Mouse (Mus musculus): ENCODE measurements around the gene Igf2bp3.

Igf2bp3 gene

DNA sequence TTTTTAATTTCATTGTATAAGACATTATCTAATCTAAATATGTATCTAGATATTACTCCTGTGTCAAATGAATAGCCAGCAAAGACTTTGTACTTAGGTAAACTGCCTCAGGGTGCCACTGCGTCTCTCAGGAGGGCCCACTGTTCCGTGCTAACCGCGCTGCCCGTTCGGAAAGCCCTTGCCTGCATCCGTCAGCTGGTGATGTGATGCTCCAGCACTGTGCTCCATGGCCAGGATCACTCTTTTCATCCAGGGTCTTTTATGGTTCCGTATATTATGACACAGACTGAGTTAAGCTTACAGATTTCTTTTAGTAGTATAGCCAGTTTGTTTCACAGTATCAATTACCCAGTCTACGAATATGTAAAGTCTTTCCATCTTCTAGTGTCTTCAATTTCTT, 82.9 kb downstream of the Igf2bp3 start:
- no peak for DNase-seq

DNA sequence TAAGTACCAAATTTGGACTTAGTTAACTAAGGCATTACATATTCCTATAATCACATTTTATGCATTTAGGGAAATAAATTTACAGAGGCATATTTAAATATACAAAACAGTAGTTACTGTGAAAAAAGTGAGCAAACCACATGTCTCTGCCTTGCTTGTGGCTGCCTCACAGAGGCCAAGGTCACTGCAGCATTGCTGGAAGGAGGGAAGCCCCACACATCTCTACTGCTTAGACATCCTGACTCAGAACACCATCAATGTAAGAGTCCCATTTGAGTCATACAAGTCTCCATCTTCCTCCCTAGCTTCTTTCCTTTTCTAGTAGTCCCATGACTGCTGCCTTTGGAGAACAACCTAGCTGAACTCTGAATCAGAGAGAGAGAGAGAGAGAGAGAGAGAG, 84.4 kb downstream of the Igf2bp3 start:
- DNase-seq: no peak

DNA sequence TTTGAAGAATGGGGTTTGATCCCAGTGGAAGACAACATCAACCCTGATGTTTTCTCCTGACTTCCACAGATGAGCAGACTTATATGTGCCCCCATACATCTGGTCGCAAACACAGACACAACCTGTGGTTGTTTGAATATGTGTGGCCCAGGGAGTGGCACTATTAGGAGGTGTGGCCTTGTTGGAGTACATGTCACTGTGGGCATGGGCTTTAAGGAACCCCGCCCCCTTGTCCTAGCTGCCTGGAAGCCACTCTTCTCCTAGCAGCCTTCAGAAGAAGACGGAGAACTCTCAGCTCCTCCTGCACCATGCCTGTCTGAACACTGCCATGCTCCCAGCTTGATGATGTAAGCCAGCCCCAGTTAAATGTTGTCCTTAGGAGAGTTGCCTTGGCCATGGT, 94.4 kb downstream of the Igf2bp3 start:
- DNase-seq: no peak

DNA sequence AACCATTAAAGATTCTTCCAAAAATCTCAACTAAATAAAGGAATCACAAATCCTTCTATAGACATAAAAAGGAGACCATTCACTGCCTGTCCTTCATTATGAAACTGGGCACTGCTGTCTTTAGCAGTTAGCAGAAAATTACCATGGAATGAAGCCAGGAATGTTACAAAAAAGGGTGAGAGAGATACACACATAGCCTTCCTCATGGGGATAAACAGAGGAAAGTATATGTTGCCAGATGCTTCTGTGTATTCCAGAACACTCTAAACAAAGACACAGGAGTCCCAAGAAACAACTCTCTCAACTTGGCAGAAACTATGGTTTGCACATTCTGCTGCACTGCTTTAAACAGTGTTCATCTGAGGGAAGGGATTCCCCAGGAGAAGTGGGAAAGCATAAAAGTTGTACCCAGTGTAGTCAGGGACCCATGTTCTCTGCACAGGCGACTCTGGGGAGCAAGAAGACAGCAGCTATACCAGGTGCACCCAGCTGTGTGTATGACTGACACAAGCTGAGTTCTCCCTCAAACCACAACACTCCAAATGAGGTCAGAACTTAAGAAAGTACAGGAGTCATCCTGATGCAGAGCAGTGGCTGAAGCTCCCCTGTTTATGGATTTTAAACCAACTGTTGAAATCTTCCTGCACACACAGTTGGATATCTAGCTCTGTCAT, 95.2 kb downstream of the Igf2bp3 start:
- DNase-seq: no peak

DNA sequence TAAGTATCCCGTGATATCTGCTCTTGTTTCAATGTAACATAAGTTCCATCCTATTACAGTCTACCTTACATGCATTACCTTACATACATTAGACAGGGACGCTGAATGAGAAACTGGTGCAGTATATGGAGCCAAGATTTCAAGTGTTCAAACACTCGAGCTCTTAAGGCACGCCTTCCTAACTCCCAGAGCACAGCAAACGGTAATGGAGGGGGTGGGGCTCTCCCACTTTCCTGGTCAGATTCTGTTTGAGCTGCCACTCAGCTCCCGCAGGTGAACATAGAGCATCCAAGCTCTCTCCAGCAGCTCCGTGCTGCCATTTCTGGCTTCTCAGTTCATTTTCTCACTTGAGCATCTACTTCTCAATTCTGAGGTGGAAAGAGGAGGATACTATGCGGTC, 96.3 kb downstream of the Igf2bp3 start:
- no peak for DNase-seq

DNA sequence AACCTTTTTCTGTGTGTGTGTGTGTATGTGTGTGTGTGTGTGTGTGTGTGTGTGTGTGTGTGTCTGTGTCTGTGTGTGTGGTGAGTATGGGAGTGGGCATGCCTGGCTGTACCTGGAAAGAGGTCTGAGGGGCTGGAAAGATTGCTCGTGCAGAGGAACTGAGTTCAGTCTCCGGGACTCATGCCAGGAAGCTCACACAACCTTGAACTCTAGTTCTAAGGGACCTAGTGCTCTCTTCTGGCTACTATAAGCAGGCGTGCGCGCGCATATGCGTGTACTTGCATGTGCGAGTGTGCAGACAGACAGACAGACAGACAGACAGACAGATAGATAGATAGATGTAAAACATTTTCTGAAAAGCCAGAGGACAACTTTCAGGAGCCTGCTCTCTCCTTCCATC, 98.5 kb downstream of the Igf2bp3 start:
- no peak for DNase-seq

DNA sequence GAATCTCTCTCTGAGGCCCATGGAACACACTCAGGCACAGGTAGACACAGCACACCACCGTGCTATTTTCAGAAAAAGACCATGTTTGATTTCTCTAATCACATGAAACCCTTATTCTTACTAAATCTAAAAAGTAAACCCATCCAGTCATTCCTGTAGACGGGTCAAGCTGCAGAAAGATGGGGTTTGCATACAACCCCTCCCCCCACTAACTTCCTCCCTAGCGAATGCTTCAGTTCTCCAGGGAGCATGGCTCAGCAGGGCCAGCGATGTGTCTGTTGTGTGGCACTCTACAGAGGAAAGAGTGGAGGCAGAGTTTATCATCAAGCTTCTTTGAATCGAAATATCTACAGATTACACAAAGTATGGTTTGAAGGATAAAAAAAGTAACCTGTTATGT, 99.2 kb downstream of the Igf2bp3 start:
- no peak for DNase-seq

DNA sequence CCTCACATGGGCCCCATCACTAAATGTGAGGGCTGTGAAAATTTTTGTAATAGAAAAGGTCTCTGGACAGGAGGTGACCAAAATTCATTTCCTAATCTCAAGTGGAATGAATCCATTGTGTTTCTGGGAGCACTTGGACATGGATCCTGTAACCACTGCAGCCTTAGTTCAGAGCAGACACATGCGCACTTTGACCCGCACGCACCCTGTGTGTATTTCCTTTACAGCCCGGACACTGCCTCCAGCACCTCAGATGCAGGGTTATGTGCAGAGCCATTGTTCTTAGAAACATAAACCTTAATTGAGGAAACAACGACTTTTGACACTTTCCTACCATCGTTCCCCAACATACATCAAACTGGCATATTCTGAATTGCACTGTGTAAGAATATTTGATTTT, 100.3 kb downstream of the Igf2bp3 start:
- DNase-seq: no peak

DNA sequence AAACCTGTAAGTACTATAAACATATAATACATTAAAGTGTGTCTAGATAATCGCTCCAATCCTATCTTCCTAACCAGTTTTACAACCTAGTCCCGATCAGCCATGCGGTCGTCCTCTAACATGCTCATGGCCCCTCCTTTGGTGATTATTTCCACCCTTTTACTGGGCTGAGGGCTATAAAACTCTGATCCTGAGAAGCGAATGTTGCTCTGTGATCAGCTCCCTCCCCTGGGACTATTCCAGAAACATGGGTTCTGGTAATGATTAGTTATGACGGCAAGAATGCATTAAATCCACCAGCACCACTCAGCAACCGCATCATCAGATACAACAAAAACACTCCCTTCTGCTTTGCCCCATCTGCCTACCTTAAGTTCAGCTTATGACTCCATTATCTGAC, 100.9 kb downstream of the Igf2bp3 start:
- DNase-seq: no peak

DNA sequence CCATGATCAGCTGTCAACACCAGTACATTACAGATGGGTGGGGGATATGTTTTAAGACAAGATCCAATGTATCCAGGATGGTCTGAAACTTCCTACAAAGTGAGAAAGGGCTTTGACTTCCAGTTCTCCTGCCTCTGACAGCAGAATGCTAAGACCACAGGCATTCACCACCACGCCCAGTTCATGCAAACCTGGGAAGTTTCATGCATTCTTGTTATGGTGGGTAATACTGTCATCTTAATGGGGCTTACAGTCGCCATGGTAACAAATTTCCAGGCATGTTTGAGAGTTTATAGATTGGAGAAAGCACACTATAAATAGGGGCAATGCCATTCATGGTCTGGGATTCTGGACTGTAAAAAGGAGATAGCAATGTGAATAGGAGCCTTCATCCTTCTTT, 105.6 kb downstream of the Igf2bp3 start:
- DNase-seq: no peak

DNA sequence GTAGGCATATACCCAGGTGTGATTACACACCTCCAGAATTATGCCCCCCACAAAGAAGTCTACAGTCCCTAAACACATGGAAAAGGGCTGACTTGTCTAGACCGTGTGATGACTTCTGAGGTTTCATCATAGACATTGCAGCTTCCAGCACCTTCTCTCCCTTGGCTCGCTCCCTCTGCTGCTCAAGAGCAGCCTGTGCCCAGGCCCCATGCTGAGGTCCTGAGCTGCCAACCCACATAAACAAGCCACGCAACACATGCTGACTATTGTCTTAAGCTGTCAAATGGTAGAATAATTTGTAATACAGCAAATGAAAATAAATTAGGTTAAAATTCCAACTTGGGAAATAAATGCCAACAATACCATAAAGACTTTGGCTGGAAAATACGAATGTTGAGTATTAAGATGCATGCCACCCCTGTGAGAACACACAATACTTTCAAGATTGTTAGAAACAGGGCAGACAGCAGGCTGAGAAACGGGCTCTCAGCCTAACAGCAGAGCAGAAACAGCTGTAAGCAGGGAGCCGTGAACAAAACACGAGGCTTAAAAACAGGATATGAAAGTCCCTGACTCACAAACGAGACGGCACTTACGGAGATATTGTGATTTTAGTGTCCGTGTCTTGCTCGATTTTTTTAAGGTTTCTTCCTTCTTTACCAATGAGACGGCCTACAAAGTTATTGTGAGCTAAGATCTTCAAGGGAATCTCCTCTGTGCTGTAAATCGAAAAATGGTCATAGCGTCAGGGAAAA, 107.8 kb downstream of the Igf2bp3 start:
- no peak for DNase-seq

DNA sequence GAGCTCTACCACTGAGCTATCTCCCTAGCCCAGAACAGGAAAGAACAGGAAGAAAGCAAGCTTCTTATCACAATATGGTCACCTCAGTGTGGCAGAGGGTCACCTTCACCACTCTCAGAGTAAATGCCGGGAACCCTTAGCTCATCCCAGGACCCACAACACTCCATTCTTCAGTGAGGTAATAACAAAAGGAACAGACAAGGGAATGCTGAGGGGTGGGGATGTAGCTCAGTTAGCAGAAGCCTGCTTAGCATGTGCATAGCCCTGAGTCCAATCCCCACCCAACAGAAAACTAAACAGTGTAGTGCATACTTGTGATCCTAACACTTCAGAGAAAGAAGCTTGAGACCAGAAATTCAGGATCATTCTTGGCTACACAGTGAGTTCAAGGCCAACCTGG, 115.7 kb downstream of the Igf2bp3 start:
- no peak for DNase-seq

DNA sequence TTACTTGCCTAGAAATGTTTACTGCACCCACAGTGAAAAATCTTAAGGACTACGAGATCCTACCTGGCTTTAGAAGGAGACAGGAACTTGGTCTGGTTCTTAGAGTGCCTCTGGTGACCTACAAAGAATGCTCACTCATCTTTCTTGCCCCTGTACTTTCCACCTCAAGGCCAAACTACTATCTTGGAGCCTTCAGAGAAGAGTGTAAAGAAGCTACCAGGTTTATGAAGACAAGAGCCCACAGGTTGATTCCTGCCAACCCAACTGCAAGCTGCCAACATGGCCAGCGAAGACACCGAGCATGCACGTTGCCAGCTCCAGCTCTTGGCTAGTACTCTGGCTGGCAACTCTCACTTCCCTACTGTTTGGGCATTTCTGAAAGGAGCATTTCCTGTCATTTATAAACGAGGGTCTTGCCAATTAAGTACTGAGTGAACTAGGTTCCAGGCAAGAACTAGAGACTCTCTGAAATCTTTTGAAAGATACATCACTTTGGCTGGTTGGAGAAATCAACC, 117.1 kb downstream of the Igf2bp3 start:
- DNase-seq: no peak

DNA sequence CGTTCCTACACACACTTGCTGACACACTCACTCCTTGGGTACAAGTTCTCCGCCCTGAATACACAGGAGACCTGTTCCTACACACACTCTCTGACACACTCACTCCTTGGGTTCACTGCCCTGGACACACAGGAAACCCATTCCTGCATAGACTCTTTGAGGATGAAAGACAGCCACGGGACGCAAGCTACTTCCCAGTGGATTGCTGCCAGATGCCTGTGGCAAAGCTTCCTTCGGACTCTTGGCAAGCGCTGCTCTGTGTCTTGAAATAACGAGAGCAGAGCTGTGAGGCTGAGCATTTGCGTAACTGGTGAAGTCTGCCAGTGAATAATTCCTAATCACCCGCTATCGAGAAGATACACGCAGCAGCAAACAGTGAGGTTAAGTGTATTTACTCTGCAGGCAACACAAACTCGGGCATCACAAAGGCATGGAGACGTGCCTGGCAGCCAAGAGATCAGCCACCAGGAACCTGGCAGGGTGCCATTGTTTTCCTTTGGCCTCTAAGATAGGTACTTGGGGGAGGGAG, 117.8 kb downstream of the Igf2bp3 start:
- DNase-seq: peak; percentile 83

DNA sequence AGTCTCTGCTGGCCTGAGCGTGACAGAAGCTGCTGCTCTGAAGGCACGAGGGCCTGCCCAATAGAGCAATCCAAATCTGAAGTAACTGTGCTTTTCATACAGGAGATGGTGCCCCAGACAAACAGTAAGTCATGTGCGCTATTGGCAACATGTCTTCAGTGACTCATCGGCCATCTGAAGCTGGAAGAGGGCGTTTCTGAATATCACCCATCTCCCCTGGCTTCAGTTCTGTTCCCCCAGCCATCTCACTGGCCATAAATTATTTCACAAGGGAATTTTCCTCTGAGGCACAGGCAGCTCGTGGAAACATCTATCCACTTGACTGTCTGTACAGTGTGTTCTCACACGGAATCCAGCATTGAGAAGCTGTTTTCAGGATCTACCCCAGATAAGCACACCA, 118.3 kb downstream of the Igf2bp3 start:
- peak; percentile 24 for DNase-seq

DNA sequence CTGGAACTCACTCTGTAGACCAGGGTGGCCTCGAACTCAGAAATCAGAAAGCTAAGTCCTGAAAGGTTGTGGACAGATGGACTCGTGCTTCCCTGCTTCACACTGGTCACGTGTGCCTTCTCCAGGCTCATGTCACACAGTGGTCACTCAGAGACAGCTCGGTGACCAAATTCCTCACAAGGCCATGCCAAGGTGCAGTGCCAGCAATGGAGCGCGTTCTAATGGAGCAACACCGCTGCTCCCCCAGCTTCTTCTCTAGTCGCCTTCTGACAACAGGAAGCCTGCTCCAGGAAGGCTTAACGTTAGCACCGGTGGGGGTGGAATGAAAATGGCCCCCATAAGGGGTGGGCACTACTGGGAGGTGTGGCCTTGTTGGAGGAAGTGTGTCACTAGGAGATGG, 119.8 kb downstream of the Igf2bp3 start:
- DNase-seq: no peak

DNA sequence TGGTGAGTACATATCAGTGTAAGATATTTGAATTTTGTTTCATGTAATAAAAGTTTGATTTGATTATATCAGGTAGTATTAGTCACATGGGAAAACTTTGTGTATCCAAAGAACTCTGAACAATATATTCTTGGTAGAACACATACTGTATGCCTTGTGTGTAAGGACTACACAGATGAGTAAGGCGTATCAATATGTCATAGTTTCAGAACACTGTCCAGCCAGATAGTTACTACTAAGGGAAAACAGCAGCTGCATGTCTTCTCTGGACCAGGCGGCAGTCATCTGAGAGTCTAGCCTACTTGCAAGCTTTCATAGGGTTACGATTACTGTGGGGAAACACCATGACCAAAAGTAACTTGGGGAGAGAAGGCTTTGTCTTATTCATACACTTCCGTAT, 131.7 kb downstream of the Igf2bp3 start:
- no peak for DNase-seq

DNA sequence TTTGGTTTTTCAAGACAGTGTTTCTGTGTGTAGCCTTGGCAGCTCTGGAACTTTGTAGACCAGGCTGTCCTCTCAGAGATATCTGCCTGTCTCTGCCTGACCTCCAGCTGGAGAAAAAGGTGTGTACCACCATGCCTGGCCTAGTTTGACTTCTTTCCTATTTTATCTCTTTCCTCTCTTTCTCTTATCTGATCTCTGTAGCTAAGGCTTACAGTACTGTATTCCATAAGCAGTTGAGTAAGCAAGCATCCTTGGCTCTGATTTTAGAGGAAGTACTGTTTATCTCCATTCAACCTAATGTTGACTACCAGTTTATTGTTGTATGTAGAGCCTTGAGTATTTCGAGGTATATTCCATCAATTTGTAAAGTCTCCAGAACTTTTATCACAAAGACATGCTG, 135.4 kb downstream of the Igf2bp3 start:
- no peak for DNase-seq

DNA sequence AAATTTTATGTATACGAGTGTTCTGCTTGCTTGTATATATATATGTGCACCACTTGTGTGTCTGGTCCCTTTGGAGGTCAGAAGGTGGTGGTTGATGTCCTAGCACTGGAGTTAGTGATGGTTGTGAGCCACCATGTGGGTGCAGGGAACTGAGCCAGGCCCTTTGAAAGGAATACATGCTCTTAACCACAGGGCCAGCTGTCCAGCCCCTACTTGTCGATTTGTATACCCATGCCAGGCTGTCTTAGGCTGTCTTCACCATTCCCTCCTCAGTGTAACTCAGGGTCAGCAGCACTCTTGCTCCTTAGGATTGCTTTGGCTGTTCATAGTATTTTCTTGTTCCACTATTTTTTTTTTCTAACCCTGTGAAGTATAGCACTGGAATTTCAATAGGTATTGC, 136.9 kb downstream of the Igf2bp3 start:
- no peak for DNase-seq

DNA sequence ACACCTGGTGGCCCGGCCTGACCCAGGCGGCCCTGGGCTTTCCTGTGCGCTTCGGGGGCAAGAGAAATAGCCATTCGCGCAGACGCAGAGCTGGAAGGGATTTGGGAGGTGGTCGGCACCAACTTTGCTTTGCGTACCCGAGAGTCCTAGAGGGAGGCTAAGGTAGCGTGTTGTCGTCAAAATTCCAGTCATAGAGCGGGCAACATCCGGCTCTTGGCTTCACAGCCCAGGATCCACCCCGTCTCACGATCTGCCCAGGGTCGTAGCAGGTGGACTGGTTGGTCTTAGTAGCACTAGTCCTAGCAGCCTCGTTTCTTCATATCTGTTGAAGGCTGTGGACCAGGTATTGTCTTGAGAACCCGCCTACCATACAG, 140.7 kb downstream of the Igf2bp3 start:
- no peak for DNase-seq

DNA sequence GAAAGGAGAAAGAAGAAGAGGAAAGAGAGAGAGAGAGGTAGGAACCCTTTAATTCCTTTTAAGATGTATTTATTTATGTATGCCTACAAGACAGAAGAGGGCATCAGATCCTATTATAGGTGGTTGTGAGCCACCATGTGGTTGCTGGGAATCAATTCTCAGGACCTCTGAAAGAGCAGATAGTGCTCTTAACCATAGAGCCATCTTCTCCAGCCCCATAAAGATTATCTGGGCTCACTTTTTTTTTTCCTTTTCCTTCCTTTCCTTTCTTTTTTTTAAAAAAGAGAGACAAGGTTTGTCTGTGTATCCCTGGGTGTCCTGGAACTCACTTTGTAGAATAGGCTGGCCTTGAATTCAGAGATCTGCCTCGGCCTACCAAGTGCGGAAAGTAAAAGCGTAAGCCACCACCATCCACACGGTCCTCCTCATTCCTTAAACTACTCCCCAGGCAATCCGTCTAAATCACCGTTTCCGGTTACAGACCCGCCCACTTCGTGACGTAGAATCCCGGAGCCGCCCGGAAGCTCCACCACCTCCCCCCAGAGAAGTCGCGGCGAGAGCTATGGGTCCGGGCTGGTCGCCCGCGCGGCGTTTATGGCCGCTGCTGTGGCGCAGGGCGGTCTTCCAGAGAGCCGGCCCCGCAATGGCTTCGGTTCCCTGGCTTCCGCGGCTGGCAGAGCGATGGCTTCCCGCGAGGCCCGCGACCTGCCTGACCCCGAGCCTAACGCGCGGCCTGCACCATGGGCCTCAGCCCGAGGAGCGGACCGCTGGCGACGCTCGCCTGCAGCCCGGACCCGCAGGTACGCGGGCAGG, 141.2 kb downstream of the Igf2bp3 start, which contains the start of gene Malsu1:
TSS of gene Malsu1 (plus strand) at position 492 of the 813 bp plus-strand sequence.
- DNase-seq: peak; percentile 98

DNA sequence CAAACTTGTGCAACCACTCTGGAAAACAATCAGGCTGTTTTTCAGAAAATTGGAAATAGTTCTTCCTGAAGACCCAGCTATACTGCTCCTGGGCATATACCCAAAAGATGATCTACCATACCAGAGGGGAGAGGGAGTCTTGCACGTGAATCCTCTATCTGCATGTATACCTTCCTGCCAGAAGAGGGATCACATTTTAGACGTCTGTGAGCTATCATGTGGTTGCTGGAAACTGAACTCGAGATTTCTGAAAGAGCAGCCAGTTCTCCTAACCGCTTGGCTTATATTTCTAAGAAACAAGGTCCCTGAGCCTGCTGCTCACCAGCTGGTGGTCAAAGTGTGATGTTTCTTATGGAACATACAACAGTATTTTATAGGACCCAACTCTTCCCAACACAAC, 146.4 kb downstream of the Igf2bp3 start:
- no peak for DNase-seq
